Mouse (Mus musculus): ENCODE results near the gene Ly6g5b.

DNA sequence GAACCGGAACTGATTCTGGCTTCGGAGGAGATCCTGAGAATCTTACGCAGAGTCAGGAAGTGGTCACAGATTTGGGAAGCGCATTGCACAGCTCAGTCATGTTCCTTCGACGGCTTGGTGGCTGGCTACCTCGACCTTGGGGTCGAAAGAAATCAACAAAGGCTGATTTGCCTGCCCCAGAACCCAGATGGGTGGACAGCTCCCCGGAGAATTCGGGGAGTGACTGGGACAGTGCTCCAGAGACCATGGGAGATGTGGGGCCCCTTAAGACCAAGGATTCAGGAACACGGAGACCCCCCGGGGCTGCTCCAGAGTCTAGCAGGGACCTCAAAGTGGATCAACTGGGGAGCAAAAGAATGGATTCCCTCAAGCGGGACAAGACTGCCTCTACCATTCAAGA is 11.8 kb upstream of the Ly6g5b start:
- TF ChIP-seq CTCF (IDR thresholded peaks at IDR 0.05; ENCODE audit: control insufficient read depth, insufficient read depth, insufficient read length) = no peak
- no peak for TF ChIP-seq USF1 (IDR thresholded peaks at IDR 0.05; ENCODE audit: low read depth)
- no peak for TF ChIP-seq MAX (IDR thresholded peaks at IDR 0.05)
- TF ChIP-seq MYOD1 (IDR thresholded peaks at IDR 0.05; ENCODE audit: control insufficient read depth, insufficient read length, low read depth) = no peak

All from C2C12 (cell line).